Mouse (Mus musculus) heart, postnatal 0 days (tissue): Measurements from ENCODE around the gene Cd8a. TPM values are rescaled to one million over a fixed set of nuclear protein-coding genes. Genes with fewer than 3 reads are reported as not detected.
A peak's percentile ranks its signal among the peaks of the same experiment; 100 is the strongest.

Experiments
- ATAC-seq: fragments of 200-750 bp; cut with Nextera tagmentation; 2 replicates; pipeline ENCODE4 v1.8.0; 2017; ENCODE audit warnings: low read depth, moderate number of reproducible peaks, moderate library complexity; ENCODE audit not compliant: insufficient read depth
- DNase-seq: peaks from one replicate; pipeline ENCODE4 v3.0.0-alpha.2; 2016; ENCODE audit warnings: low spot score
- H3K27ac ChIP-seq: fragments of 300-500 bp; sonication (generic); 2 replicates; pipeline ENCODE4 v1.5.1; 2014; ENCODE audit warnings: low read depth, mild to moderate bottlenecking
- H3K27me3 ChIP-seq: fragments of 300-500 bp; sonication (generic); 2 replicates; pipeline ENCODE4 v1.6.1; 2014; ENCODE audit warnings: low read length, mixed read lengths; ENCODE audit not compliant: control insufficient read depth, insufficient read depth
- H3K36me3 ChIP-seq: fragments of 300-500 bp; sonication (generic); replicated peaks from 2 replicates; pipeline ENCODE4 v1.6.1; 2014; ENCODE audit warnings: low read length, mixed read lengths; ENCODE audit not compliant: control insufficient read depth, insufficient read depth
- H3K4me1 ChIP-seq: fragments of 300-500 bp; sonication (generic); 2 replicates; pipeline ENCODE4 v1.6.1; 2014; ENCODE audit warnings: antibody characterized with exemption; ENCODE audit not compliant: control insufficient read depth, insufficient read depth
- H3K4me2 ChIP-seq: fragments of 300-500 bp; sonication (generic); 2 replicates; pipeline ENCODE4 v1.6.1; 2014; ENCODE audit warnings: low read depth, mild to moderate bottlenecking, low read length, moderate library complexity
- H3K4me3 ChIP-seq: fragments of 300-500 bp; sonication (generic); 2 replicates; pipeline ENCODE4 v1.5.1; 2014; ENCODE audit warnings: low read depth, low read length
- H3K9ac ChIP-seq: fragments of 300-500 bp; sonication (generic); replicated peaks from 2 replicates; pipeline ENCODE4 v1.6.1; 2014; ENCODE audit warnings: low read depth, low read length, mixed read lengths
- H3K9me3 ChIP-seq: fragments of 300-500 bp; sonication (generic); replicated peaks from 2 replicates; pipeline ENCODE4 v1.6.1; 2016; ENCODE audit warnings: low read length; ENCODE audit not compliant: control insufficient read depth
- CTCF ChIP-seq: IDR thresholded peaks from 2 replicates; pipeline ENCODE4 v1.5.1; 2016; ENCODE audit warnings: antibody characterized with exemption, control low read depth, low read depth
- EP300 ChIP-seq: IDR thresholded peaks from 2 replicates; pipeline ENCODE4 v1.6.1; 2016; ENCODE audit warnings: antibody characterized with exemption, low read depth
- WGBS: fragments of 180-500 bp; shearing (Covaris S2); extraction: QIAGEN DNeasy Blood & Tissue Kit; methylation state at CpG from one replicate; pipeline ENCODE4 v1.1.7; 2014; 5-methylcytosine and 5-hydroxymethylcytosine counted together
- polyA plus RNA-seq: library from polyadenylated mRNA; unstranded; fragments of >200 nt; fragmentation: Nextera tagmentation; extraction: Ambion mirVana; gene quantifications from 2 replicates; pipeline ENCODE4 v1.2.1, GENCODE M21; 2015
- total RNA-seq: library from RNA; depleted of rRNA; stranded (reverse); fragments of >200 nt; gene quantifications from 2 replicates; pipeline ENCODE4 v1.2.3, GENCODE M21; 2014; ENCODE audit warnings: low replicate concordance

Cd8a gene
- total and polyA plus RNA-seq, 2 experiments from 2014 or later, result 0.04 TPM; not detected in 1

GRCm38 (mm10) chr6:71332236-71332965 lies 40.8 kb upstream of the Cd8a start:
- Histone ChIP-seq H3K4me2 (no peak overlapping the region), H3K27ac (no peak overlapping the region; the same call in 1 of the 2 replicates), H3K9ac (no peak overlapping the region), H3K4me1 (no peaks in the 10 kb centered on the region), H3K36me3 (no peaks in the 10 kb centered on the region), H3K27me3 (no peaks in the 10 kb centered on the region), H3K9me3 (no peaks in the 10 kb centered on the region), H3K4me3 (no peak overlapping the region)
- TF ChIP-seq EP300 (no peak), CTCF (no peak)
- ATAC-seq (no peak), DNase-seq (no peak)
- 77% methylated on average over 11 of the region's 11 CpGs for WGBS

DNA sequence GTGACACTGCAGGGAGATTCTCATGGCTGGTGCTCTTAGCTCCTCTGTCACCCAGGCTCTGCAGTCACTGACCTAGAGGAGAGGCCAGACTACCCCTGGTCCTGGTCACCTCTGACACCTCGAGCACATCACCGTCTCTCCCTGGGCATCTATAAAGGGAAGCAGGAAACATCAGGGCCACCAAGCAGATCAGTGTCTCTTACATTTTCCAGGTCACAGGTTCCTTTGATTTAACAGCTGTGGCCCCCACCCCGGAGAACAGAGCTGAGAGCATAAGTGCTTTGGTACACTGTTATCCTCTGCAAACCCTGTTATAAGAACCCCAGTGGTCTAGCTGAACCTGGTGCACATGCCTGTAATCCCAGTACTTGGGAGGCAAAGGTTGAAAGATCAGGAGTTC lies 40.2 kb upstream of the Cd8a start:
- Histone ChIP-seq H3K9me3 (no peaks in the 10 kb centered on the region), H3K4me3 (no peak overlapping the region), H3K4me1 (no peaks in the 10 kb centered on the region), H3K27ac (no peak overlapping the region; the same call in 1 of the 2 replicates), H3K27me3 (no peaks in the 10 kb centered on the region), H3K36me3 (no peaks in the 10 kb centered on the region), H3K4me2 (no peak overlapping the region), H3K9ac (no peak overlapping the region)
- DNase-seq (no peak), ATAC-seq (no peak)
- 55% methylated on average over 3 of the region's 3 CpGs for WGBS
- no peak for TF ChIP-seq CTCF
- TF ChIP-seq EP300, result no peak

GRCm38 (mm10) chr6:71333578-71334273 lies 39.5 kb upstream of the Cd8a start:
- Histone ChIP-seq H3K4me1 (no peaks in the 10 kb centered on the region), H3K27ac (no peak overlapping the region; the same call in 1 of the 2 replicates), H3K4me3 (no peak overlapping the region), H3K36me3 (no peaks in the 10 kb centered on the region), H3K9me3 (no peaks in the 10 kb centered on the region), H3K4me2 (no peak overlapping the region), H3K9ac (no peak overlapping the region), H3K27me3 (no peaks in the 10 kb centered on the region)
- TF ChIP-seq CTCF (no peak), EP300 (no peak)
- DNase-seq (no peak), ATAC-seq (no peak)
- 88% methylated on average over 11 of the region's 11 CpGs for WGBS

- no peak for DNase-seq
- Histone ChIP-seq H3K9ac (no peak overlapping the region), H3K4me1 (no peaks in the 10 kb centered on the region), H3K27ac (no peak overlapping the region; the same call in 1 of the 2 replicates), H3K9me3 (no peaks in the 10 kb centered on the region), H3K27me3 (no peaks in the 10 kb centered on the region), H3K4me3 (no peak overlapping the region), H3K36me3 (no peaks in the 10 kb centered on the region), H3K4me2 (no peak overlapping the region)
- TF ChIP-seq EP300, result no peak
- no peak for TF ChIP-seq CTCF
- ATAC-seq, result no peak
- 95% methylated on average over 8 of the region's 8 CpGs for WGBS
These were observed 35.6 kb upstream of the Cd8a start for GRCm38 (mm10) chr6:71337666-71338065.

- WGBS, result 74% methylated on average over 3 of the region's 3 CpGs
- DNase-seq (no peak), ATAC-seq (no peak)
- Histone ChIP-seq H3K36me3 (no peaks in the 10 kb centered on the region), H3K4me2 (no peak overlapping the region; the same call in 1 of the 2 replicates), H3K9ac (no peak overlapping the region), H3K27me3 (no peaks in the 10 kb centered on the region), H3K27ac (peak overlapping the region; percentile 55; the same call in 1 of the 2 replicates), H3K4me3 (no peak overlapping the region), H3K9me3 (no peaks in the 10 kb centered on the region), H3K4me1 (no peaks in the 10 kb centered on the region)
- no peak for TF ChIP-seq EP300
- no peak for TF ChIP-seq CTCF
These were observed 34.3 kb upstream of the Cd8a start for GRCm38 (mm10) chr6:71338941-71339340.
